In genomic region chr1:126806548-126806947, GRCm38 (mm10) we compare ENCODE assay signal across 12 mouse cellular contexts. TPM values are rescaled to one million over a fixed set of nuclear protein-coding genes. Genes with fewer than 3 reads are reported as not detected.
A peak's percentile ranks its signal among the peaks of the same experiment; 100 is the strongest.
DNase-seq lines count a peak whose midpoint lies in the region; ATAC-seq and TF ChIP-seq lines count a peak whose summit lies in the region.
"Had no signal": no experiment of that assay in that cellular context is flagged by ENCODE, and none has a peak within 500 bp of the region (broad histone marks: within the 10 kb centered on the region; RNA-seq: fewer than 3 reads in every experiment).

No protein-coding gene starts in this region.

- no peak overlapping the region for H3K4me3 ChIP-seq in heart, embryonic 11.5 days (ENCODE audit: low read depth, low read length)
- no peak overlapping the region for H3K4me3 ChIP-seq in stomach, postnatal 0 days (ENCODE audit: low read depth, low read length)
- H3K4me3 ChIP-seq: stomach, embryonic 15.5 days had no signal

- H3K27ac ChIP-seq in heart, embryonic 11.5 days (ENCODE audit: low read depth, low read length) = no peak overlapping the region
- H3K27ac ChIP-seq in stomach, postnatal 0 days (replicated peaks) = no peak overlapping the region
- H3K27ac ChIP-seq: stomach, embryonic 15.5 days had no signal

- peak; percentile 55 to 68 for DNase-seq in heart, adult 18-20 months
- DNase-seq in right cerebral cortex, postnatal 36 days (ENCODE audit: low spot score in 2 of 2) = peak; percentile 12 to 49
- no peak for DNase-seq in right cerebral cortex, postnatal 4 days
- DNase-seq in gastrocnemius, postnatal 14 days = peak; percentile 29
- DNase-seq in stomach, postnatal 0 days (ENCODE audit: low spot score) = no peak
- DNase-seq in kidney, adult 9 months = no peak
- DNase-seq in ovary, postnatal 10 days (ENCODE audit: low spot score) = no peak
- DNase-seq: cerebellum, postnatal 14 days had no signal

- TF ChIP-seq CTCF in stomach, postnatal 0 days (IDR thresholded peaks at IDR 0.05; ENCODE audit: low read depth) = no peak

- no peak for TF ChIP-seq EP300 in stomach, postnatal 0 days (optimal IDR thresholded peaks at IDR 0.05)

- no peak overlapping the region for H3K9ac ChIP-seq in heart, embryonic 11.5 days (ENCODE audit: low read depth, low read length)
- no peak overlapping the region for H3K9ac ChIP-seq in stomach, postnatal 0 days (ENCODE audit: low read length)
- H3K9ac ChIP-seq: stomach, embryonic 15.5 days had no signal

- peaks cover 2% of the 10 kb centered on the region; the same call in 1 of the 2 replicates for H3K4me1 ChIP-seq in heart, embryonic 11.5 days (ENCODE audit: control insufficient read depth, insufficient read depth, low read length)
- no peaks in the 10 kb centered on the region for H3K4me1 ChIP-seq in stomach, postnatal 0 days (replicated peaks; ENCODE audit: control insufficient read depth, insufficient read depth)
- H3K4me1 ChIP-seq: stomach, embryonic 15.5 days had no signal

- no peaks in the 10 kb centered on the region for H3K36me3 ChIP-seq in heart, embryonic 11.5 days (ENCODE audit: control insufficient read depth, insufficient read depth, low read length)
- H3K36me3 ChIP-seq in stomach, postnatal 0 days (ENCODE audit: control insufficient read depth, insufficient read depth, low read length) = no peaks in the 10 kb centered on the region
- H3K36me3 ChIP-seq: stomach, embryonic 15.5 days had no signal

- no peak for ATAC-seq in heart, embryonic 11.5 days (replicated peaks; ENCODE audit: insufficient number of reproducible peaks, low FRiP score, low TSS enrichment)
- peak; percentile 40; the same call in 1 of the 2 replicates for ATAC-seq in stomach, postnatal 0 days (ENCODE audit: low FRiP score, low TSS enrichment)

- no peak overlapping the region for H3K4me2 ChIP-seq in heart, embryonic 11.5 days
- no peak overlapping the region for H3K4me2 ChIP-seq in stomach, postnatal 0 days (replicated peaks; ENCODE audit: low read depth)
- H3K4me2 ChIP-seq: midbrain, embryonic 11.5 days; stomach, embryonic 15.5 days had no signal

- intact Hi-C loops in gastrocnemius, postnatal 14 days (cut with DNase I; ENCODE audit: low total_unique reads) = no loop called here

- H3K27me3 ChIP-seq in heart, embryonic 11.5 days (ENCODE audit: control insufficient read depth, insufficient read depth, low read length) = no peaks in the 10 kb centered on the region
- H3K27me3 ChIP-seq in stomach, postnatal 0 days (ENCODE audit: control insufficient read depth, insufficient read depth, low read length) = no peaks in the 10 kb centered on the region
- H3K27me3 ChIP-seq: stomach, embryonic 15.5 days had no signal

- no peaks in the 10 kb centered on the region for H3K9me3 ChIP-seq in heart, embryonic 11.5 days (replicated peaks; ENCODE audit: control insufficient read depth, low read length)
- no peaks in the 10 kb centered on the region for H3K9me3 ChIP-seq in stomach, postnatal 0 days (ENCODE audit: control insufficient read depth, low read length)
- H3K9me3 ChIP-seq: stomach, embryonic 15.5 days had no signal

- WGBS in heart, embryonic 11.5 days (ENCODE audit: insufficient replicate concordance) = 55% methylated on average over 7 of the region's 7 CpGs
- 53% methylated on average over 7 of the region's 7 CpGs for WGBS in stomach, postnatal 0 days

RNA-seq across cellular contexts. Expression of gene Nckap5, which starts 24.1 kb away (rescaled TPM):
- 10 to 100 TPM in 1 of 2 experiments, 1 to 10 TPM in 1; 8.8 to 10.9 TPM for total RNA-seq in heart, adult 18-20 months (2021)
- 1.6 and 3.2 TPM in 2 replicates for polyA plus RNA-seq in heart, embryonic 11.5 days (2014; fragmentation: Nextera tagmentation; extraction: Ambion mirVana)
- 1 to 10 TPM; 1.5 to 1.7 TPM for total RNA-seq in gastrocnemius, postnatal 14 days (2021)
- polyA plus RNA-seq in stomach, postnatal 0 days (2015; fragmentation: Nextera tagmentation; extraction: Ambion mirVana) = 1.9 and 2.7 TPM in 2 replicates
- total RNA-seq: neutrophil, adult 5-6 weeks had no signal

Comparison
In these comparisons a context has a peak if more than half of its experiments do, and no peak if none do; other contexts are left out.
1. DNase-seq: peak in heart, adult 18-20 months (2 of 2), right cerebral cortex, postnatal 36 days (2 of 2) and gastrocnemius, postnatal 14 days (single experiment); none in right cerebral cortex, postnatal 4 days (single experiment), stomach, postnatal 0 days (single experiment), kidney, adult 9 months (single experiment) and ovary, postnatal 10 days (single experiment).